Mouse (Mus musculus) gastrocnemius, adult 2 months (tissue): ENCODE measurements around the gene Aak1. TPM values are rescaled to one million over a fixed set of nuclear protein-coding genes. Genes with fewer than 3 reads are reported as not detected.
A peak's percentile ranks its signal among the peaks of the same experiment; 100 is the strongest.

Experiments
- DNase-seq: peaks from one replicate; pipeline ENCODE4 v3.0.0; 2022
- H3K27ac ChIP-seq: fragments of 200-600 bp; 2 replicates; pipeline ENCODE4 v1.8.1; 2022; ENCODE audit warnings: mild to moderate bottlenecking
- H3K4me3 ChIP-seq: fragments of 200-600 bp; 2 replicates; pipeline ENCODE4 v1.8.1; 2022; ENCODE audit warnings: mild to moderate bottlenecking, moderate library complexity
- CTCF ChIP-seq: fragments of 200-600 bp; IDR thresholded peaks from 2 replicates; pipeline ENCODE4 v1.8.1; 2022; ENCODE audit warnings: antibody characterized with exemption, mild to moderate bottlenecking, moderate library complexity
- intact Hi-C: fragments of 180-260 bp; cut with DNase I; formaldehyde crosslinking; loops from one replicate; pipeline ENCODE4 v1.15.1; 2025
- total RNA-seq, 2 experiments: library from RNA; stranded (reverse); gene quantifications; 2 replicates each; pipeline ENCODE4 v1.2.3; 2021

Gene Aak1
- total RNA-seq, 2 experiments from 2014 or later, result 32.0 to 44.5 TPM

DNA sequence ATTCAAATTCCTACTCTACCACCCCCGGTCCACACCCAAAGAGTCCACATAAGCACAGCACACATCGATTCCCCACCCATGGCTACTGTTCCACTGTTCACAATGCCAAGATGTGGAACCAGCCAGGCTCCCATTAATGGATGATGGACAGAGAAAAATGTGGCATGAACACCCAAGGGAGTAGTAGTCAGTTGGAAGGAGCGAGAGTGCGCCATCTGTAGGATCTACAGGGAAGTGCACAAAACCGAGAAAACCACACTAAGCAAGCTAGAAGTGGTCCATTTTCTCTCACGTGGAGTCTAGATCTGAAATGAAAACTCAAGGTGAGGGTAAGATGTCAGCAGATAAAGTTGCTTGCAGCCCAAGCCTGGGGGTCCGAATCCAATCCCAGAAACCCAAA lies 28.6 kb upstream of the Aak1 start:
- intact Hi-C loops, result no loop called here
- H3K4me3 ChIP-seq, result no peak overlapping the region
- H3K27ac ChIP-seq, result no peak overlapping the region
- no peak for DNase-seq
- peak; percentile 54 for TF ChIP-seq CTCF

DNA sequence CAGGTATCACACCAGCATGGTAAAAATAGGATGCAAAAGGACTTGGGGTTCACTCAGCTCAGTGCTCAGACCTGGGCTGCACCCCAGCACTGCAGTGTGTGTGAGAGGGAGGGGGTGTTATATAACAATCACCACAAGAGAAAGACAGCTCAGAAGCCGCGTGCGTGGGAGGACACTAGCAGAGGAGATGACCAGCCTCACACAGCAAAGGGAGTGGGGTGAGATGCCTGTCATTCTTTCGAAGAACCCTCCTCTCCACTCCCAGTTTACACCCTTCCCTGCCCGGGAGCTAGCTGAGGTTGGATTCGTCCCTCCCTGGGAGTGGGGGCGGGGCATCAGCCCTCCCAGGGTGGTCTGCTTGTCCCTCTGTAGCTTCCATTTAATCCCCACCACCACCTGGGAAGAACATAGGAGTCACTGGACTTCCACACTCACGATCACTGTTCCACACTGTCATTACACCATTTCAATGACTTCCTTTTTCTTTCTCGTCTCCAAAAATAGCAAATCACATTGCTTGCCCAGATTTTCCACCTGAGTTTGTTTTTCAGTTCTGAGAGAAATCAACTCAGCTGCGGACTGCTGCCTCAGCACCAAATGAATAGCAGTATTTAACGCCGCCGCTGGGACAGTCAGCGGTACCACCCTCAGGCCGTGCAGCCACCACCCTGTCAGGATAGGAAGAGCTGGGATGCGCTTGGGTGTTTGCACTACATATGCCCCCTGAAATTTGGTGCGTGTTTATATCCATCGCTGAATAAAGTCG lies 26.8 kb upstream of the Aak1 start:
- peak; percentile 51 for DNase-seq
- intact Hi-C loops, result no loop called here
- peak overlapping the region; percentile 72 for H3K4me3 ChIP-seq
- no peak for TF ChIP-seq CTCF
- H3K27ac ChIP-seq, result peak overlapping the region; percentile 83

DNA sequence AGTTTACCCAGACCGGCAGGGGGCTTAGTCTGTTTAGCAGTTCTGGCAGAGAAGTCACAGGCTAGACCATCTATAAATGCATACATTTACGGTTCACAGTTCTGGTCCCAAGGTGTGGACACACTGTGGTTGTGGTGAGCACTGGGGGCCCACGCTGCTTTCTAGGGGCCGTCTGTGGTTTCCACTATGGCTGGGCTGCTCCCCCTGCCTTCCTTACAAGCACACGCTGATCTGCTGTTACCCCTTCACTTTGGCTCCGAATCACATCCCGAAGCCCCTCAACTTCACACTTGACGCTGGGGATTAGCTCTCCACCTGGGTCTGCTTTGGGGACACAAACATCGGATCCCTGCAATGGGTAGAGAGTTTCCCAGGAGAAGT lies 26.3 kb upstream of the Aak1 start:
- no peak for DNase-seq
- intact Hi-C loops, result no loop called here
- TF ChIP-seq CTCF, result no peak
- Histone ChIP-seq H3K27ac (peak overlapping the region; percentile 83), H3K4me3 (peak overlapping the region; percentile 72)

DNA sequence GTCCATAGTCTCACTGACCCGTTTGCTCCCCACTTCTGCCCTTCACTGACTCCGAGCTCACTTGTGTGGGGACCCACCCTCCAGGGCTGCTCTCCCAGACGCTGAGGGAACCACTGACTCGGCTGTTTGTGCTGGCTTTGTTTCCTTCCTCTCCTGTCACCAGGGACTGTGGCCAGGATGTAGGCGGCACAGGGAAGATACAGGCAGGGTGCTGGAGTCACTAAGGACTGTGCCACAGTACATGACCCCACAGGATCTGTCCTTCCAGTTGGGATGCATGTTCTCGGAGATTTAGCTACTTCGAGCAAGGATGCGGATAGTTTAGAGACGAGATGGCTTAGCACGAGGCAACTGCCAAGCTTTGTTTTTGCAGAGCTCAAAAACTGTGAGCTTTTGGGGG lies 25.5 kb upstream of the Aak1 start:
- peak overlapping the region; percentile 22 for H3K4me3 ChIP-seq
- peak; percentile 69 for DNase-seq
- no peak for TF ChIP-seq CTCF
- intact Hi-C loops, result no loop called here
- peak overlapping the region; percentile 83 for H3K27ac ChIP-seq

DNA sequence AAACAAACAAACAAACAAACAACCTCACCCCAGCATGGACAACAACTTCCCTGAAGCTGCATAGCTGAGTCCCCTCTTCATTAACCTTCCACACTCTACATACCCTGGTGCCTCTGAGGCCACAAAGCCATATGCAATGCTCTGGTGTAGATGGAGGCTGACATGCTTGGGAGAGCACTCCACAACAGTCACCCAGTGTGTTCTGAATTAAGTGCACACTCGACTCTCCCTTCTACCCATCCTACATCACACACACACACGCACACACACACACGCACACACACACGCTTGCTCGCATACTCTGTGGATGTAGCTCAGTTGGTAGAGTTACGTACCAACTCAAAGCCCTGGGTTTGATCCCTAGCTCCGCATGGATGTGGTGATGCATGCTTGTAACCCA lies 24.9 kb upstream of the Aak1 start:
- TF ChIP-seq CTCF, result no peak
- H3K4me3 ChIP-seq, result no peak overlapping the region
- intact Hi-C loops, result no loop called here
- no peak for DNase-seq
- peak overlapping the region; percentile 83 for H3K27ac ChIP-seq

DNA sequence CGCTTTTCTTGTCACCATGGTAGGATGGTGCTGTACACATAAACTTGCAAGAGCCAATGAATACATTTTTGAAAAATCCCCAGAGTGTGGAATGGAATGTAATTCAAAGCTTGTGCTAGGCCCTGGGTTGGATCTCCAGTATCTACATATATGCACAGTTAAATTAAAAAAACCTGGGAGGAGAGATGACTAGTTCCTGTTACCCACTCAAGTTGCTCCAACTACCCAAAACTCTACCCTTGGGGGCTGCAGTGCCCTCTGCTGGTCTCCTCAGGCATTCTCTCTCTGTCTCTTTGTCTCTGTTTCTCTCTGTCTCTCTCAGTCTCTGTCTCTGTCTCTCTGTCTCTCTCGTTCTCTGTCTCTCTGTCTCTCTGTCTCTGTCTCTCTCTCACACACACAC lies 21.9 kb upstream of the Aak1 start:
- no peak overlapping the region for H3K27ac ChIP-seq
- no peak for DNase-seq

DNA sequence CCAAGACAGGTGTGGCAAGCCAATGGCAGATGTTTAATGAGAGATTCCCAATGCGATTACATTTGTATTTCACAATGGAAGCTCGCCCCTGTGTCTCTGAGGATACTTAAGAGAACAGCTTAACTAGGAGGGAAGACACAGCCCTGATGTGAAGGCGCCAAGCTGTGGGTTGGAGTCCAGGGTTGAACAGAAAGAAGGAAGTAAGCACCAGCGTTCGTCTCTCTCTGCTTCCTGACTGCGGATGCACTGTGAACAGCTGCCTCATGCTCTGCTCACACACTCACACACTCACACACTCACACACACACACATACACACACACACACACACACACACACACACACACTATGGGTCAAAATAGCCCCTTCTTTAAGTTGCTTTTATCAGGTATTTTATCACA lies 19.5 kb upstream of the Aak1 start:
- TF ChIP-seq CTCF, result no peak
- intact Hi-C loops, result no loop called here
- DNase-seq, result no peak
- Histone ChIP-seq H3K4me3 (no peak overlapping the region), H3K27ac (peak overlapping the region; percentile 20; the same call in 1 of the 2 replicates)

More for the DNA sequence above, 21.9 kb upstream of the Aak1 start:
- no peak overlapping the region for H3K4me3 ChIP-seq
- intact Hi-C loops, result no loop called here
- peak; percentile 32 for TF ChIP-seq CTCF

DNA sequence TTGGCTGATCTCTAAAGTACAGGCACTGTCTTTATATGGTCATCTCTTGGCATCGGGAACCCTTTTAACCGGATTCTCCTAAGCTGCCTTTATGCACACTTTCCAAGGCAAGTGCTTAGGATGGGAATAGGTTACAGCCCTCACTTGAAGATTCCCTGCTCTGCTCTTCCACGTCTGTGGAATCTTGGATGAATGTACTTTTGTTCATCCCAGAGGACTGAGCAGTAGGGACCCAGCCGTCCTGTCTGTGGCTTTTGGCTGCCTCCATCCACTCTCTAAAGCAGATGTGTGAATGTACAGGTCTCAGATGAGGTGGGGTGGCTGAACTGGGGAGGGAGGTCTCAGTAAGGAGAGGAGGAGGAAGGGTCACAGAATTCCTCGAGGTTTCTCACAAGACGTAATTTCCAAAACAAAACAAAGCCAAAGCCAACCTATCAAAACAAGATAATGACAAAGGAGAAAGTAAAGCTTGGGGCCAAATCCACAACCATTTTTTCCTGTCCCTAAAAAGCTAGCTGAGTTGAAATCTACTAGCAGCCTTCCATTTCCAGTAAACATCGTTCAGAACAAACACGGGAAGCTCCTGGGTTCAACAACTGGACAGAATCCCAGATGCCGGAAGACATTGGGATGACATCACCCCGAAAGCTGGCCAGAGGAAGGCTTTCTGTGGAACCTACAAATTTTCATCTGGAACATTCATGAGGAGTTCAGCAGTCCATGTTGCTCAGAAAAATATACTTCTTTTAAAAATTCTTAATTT lies 18.4 kb upstream of the Aak1 start:
- intact Hi-C loops, result no loop called here
- no peak for TF ChIP-seq CTCF
- peak overlapping the region; percentile 40 for H3K4me3 ChIP-seq
- H3K27ac ChIP-seq, result peak overlapping the region; percentile 84
- DNase-seq, result peak; percentile 55

DNA sequence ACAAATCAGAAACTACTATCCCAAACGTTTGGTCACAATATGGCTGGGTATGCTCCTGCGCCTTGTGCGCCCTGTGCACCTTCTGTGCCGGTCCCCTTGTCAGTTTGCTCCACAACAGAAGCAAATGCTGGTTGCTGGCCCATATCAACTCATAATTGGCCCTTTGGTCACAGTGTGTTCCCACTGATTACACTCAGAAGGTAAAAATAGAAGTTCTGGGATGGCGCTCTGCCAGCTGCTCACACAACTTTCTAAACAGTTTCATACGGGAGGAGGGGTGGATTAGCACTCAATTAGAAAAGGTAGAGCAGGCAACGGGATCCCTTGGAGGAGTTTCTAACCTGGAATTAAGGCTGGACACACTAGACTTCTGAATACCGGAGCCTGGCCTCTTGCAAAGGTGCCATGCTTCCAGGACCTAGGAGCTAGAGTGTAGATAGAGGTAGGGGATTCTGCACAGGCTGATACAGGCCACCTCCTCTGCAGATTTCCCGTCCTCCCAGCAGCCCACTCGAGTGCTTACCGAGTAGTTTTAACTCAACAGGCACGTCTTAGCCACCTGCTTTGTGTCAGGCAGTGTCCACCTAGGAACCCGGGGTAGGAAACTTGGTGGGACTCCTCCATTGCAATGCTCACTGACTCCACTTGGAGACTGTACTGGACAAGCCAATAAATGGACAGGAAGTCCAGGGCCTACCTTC lies 16.4 kb upstream of the Aak1 start:
- Histone ChIP-seq H3K27ac (peak overlapping the region; percentile 80), H3K4me3 (peak overlapping the region; percentile 17; the same call in 1 of the 2 replicates)
- intact Hi-C loops, result loop anchor here (2.0 kb wide), 1 partner anchor 14 kb away; no protein-coding TSS in a partner anchor
- no peak for TF ChIP-seq CTCF
- peak; percentile 88 for DNase-seq

DNA sequence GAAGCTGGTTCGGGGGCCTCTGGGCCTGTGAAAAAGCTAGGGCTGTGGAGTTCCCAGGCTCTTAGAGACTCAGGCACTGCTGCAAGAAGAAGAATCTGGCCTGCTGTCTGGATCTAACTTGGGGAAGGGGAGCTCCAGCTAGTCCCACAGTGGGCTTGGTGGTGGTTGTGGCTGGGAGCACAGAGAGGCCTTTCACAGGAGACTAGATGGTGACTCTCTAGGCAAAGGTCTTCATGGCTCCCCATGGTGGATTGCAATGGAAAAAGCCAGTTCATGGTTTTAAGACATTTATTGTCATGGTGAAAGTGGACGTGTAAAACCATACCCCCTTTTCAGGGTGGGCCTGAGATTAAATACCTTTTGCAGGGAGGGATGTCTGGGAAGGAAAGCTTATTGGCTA lies 10.2 kb upstream of the Aak1 start:
- no peak for DNase-seq
- H3K4me3 ChIP-seq, result no peak overlapping the region
- no peak overlapping the region for H3K27ac ChIP-seq
- no peak for TF ChIP-seq CTCF
- intact Hi-C loops, result no loop called here

DNA sequence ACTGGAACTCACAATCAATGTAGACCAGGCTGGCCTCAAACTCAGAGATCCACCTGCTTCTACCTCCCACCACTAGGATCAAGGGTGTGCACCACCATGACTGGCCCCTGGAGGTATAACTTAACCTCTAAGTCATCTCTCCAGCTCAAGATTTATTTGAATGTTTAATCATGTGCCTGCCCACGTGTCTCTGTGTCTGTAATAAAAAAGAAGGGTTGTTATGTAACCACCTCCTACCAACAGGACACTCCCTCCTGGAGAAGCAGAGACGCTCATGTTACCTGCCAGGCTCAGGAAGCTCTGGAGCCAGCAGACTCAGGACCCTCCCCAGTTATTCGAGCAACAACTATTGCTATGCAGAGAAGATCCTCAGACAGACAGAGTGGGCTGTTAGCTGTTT lies 7.4 kb upstream of the Aak1 start:
- Histone ChIP-seq H3K4me3 (no peak overlapping the region), H3K27ac (no peak overlapping the region)
- intact Hi-C loops, result no loop called here
- TF ChIP-seq CTCF, result no peak
- DNase-seq, result no peak

DNA sequence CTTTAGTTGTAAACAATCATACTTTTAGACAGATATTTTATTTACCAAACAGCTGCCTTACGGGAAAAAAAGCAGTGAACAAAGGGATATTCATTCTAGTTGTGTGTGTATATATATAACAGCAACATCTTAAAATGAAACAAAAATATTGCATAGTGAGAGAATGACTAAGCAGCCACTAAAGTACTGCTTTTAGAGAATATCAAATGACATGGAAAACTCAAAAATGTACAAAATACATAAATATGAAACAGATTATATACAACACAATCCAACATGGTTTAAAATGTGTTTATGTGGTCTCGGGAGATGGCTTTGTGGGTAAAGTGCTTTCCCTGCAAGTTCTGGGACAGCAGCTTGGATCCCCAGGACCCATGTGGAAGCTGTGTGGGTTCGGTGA lies 5.7 kb upstream of the Aak1 start:
- H3K27ac ChIP-seq, result no peak overlapping the region
- DNase-seq, result no peak
- intact Hi-C loops, result no loop called here
- TF ChIP-seq CTCF, result no peak
- H3K4me3 ChIP-seq, result no peak overlapping the region

DNA sequence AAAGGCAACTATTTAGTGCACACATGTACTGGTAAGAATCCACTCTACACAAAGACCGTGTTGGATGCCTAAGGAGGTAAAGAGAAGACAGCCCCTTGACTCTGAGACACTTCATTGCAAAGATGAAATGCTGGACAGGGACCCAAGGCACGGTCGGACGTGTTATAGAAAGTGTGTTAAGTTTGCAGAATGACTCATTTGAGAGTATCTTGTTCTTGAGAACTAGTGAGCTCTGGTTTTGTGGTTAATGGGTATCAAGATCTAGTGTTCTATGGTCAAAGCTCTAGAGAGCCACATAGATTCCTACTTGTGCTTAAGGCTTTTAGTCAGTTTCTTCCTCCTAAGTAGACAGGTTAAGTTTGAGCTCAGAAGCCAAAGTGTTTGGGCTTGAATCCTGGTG lies 2.9 kb upstream of the Aak1 start:
- Histone ChIP-seq H3K4me3 (no peak overlapping the region), H3K27ac (no peak overlapping the region)
- intact Hi-C loops, result loop anchor here (2.0 kb wide), 1 partner anchor 14 kb away; no protein-coding TSS in a partner anchor
- TF ChIP-seq CTCF, result no peak
- DNase-seq, result no peak
